Mouse (Mus musculus): ENCODE data around the gene Armc2.

DNA sequence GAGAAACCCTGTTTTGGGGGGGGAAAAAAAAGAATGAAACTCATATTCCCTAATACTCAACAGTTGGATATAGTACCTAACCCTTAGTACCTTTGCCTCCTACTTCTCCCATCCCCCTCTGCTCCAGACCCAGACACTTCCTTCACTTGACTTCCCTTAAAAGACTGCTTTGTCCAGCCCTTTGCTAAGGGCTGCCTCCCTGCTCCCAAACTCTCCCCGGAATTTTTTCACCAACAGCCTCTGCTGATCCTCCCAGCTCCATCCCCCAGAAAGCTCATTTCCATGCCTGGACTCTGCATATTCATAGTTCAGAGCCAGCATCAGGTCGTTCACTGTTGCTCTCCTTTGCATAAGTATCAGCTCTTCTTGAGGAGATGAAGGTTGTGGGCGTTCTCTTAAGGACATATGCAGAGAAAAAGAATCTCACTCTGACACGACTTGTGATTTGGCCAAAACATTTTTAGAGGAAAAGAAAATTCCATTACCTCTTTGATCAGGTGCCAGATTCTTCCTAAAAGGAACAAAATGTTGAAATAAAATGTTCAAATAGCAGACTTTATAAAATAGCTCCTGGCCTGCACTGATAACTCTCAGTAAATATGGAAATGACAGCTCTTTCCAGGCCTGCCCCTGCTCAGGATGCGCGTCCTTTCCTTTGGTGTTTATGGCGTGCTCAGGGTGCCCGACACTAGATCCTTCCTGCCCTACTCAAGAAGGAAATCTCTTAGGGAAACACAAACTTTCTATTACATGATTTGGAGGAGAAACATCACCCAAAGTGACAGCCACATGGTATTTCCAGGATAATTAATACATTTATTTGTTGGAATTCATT, 134.3 kb downstream of the Armc2 start:
- TF ChIP-seq CTCF (IDR thresholded peaks at IDR 0.05; ENCODE audit: borderline replicate concordance, extremely low read depth, insufficient read depth, insufficient read length) (no peak), POLR2A (IDR thresholded peaks at IDR 0.05; ENCODE audit: borderline replicate concordance, extremely low read depth, insufficient read depth, insufficient read length, poor library complexity, severe bottlenecking) (no peak)
